Mouse (Mus musculus): ENCODE measurements around the gene Xpc.

DNA sequence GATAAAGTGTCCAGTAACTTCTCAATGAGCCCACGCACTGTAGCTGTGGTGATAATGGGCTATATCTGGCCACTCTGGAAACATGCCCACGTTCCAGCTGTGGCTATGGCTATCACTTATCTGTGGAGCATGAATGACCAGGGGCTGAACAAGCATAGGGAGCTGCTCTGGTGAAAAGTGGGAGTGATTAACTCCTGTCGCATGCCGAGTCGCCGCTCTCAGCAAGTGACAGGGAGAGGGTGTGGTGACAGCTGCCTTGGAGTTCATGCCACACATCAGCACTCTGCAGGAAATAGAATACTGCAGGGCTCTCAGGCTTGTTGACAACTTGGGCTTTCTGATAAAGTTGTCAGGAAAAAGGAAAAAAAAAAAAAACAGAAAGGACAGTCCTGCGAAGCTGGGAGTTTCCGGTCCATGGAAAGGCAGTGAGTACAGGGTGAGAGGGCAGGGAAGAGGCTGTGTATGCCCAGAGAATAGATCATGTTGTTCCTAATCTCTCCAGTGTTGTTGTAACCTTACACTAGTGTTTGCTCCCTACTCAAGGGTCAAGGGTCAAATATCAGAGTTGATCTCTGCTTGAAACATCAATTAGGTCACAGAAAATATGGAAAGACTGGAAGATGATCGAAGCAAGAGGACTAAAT lies 30.7 kb upstream of the Xpc start:
- TF ChIP-seq HCFC1 (IDR thresholded peaks at IDR 0.05; ENCODE audit: borderline replicate concordance, insufficient read depth, low read length) (no peak), ZNF384 (IDR thresholded peaks at IDR 0.05; ENCODE audit: low read depth, low read length) (0 out of 2 replicates have a peak, but pooled peaks have one; percentile 19), MAFK (IDR thresholded peaks at IDR 0.05; ENCODE audit: insufficient read depth, low read depth, low read length) (no peak), CHD2 (IDR thresholded peaks at IDR 0.05; ENCODE audit: low read depth, low read length) (no peak), ZC3H11A (IDR thresholded peaks at IDR 0.05; ENCODE audit: borderline replicate concordance, low read depth, low read length) (no peak)
